Mouse (Mus musculus) heart, embryonic 11.5 days (tissue): ENCODE data around the gene Fggy. TPM values are rescaled to one million over a fixed set of nuclear protein-coding genes. Genes with fewer than 3 reads are reported as not detected.

Source experiments
- ATAC-seq: fragments of 200-750 bp; cut with Nextera tagmentation; replicated peaks from 2 replicates; pipeline ENCODE4 v1.8.0; 2017; ENCODE audit warnings: moderate library complexity; ENCODE audit not compliant: insufficient number of reproducible peaks, low FRiP score, low TSS enrichment
- H3K27ac ChIP-seq: fragments of 300-500 bp; sonication (generic); 2 replicates; pipeline ENCODE4 v1.5.1; 2014; ENCODE audit warnings: mild to moderate bottlenecking, low read depth, low read length
- H3K27me3 ChIP-seq: fragments of 300-500 bp; sonication (generic); 2 replicates; pipeline ENCODE4 v1.6.1; 2014; ENCODE audit warnings: mild to moderate bottlenecking, low read length, mixed read lengths; ENCODE audit not compliant: control insufficient read depth, insufficient read depth
- H3K36me3 ChIP-seq: fragments of 300-500 bp; sonication (generic); 2 replicates; pipeline ENCODE4 v1.6.1; 2014; ENCODE audit warnings: mild to moderate bottlenecking, low read length, moderate library complexity, mixed read lengths; ENCODE audit not compliant: control insufficient read depth, insufficient read depth
- H3K4me1 ChIP-seq: fragments of 300-500 bp; sonication (generic); 2 replicates; pipeline ENCODE4 v1.6.1; 2014; ENCODE audit warnings: low read length; ENCODE audit not compliant: control insufficient read depth, insufficient read depth
- H3K4me2 ChIP-seq: fragments of 300-500 bp; sonication (generic); 2 replicates; pipeline ENCODE4 v1.6.1; 2014; ENCODE audit warnings: mild to moderate bottlenecking, moderate library complexity
- H3K4me3 ChIP-seq: fragments of 300-500 bp; sonication (generic); 2 replicates; pipeline ENCODE4 v1.5.1; 2014; ENCODE audit warnings: low read depth, low read length
- H3K9ac ChIP-seq: fragments of 300-500 bp; sonication (generic); 2 replicates; pipeline ENCODE4 v1.6.1; 2014; ENCODE audit warnings: mild to moderate bottlenecking, low read depth, low read length, moderate library complexity
- H3K9me3 ChIP-seq: fragments of 300-500 bp; sonication (generic); replicated peaks from 2 replicates; pipeline ENCODE4 v1.6.1; 2016; ENCODE audit warnings: low read length; ENCODE audit not compliant: control insufficient read depth
- WGBS: fragments of 180-500 bp; shearing (Covaris S2); extraction: QIAGEN DNeasy Blood & Tissue Kit; methylation state at CpG from one replicate; pipeline ENCODE4 v1.1.7; 2014; ENCODE audit not compliant: insufficient replicate concordance; 5-methylcytosine and 5-hydroxymethylcytosine counted together
- polyA plus RNA-seq: library from polyadenylated mRNA; unstranded; fragments of >200 nt; fragmentation: Nextera tagmentation; extraction: Ambion mirVana; gene quantifications from 2 replicates; pipeline ENCODE4 v1.2.1, GENCODE M21; 2014

The Fggy gene
- polyA plus RNA-seq, 1 experiment from 2014 or later, result 5.9 TPM

GRCm38 (mm10) chr4:95860601-95861000, 303.3 kb downstream of the Fggy start:
- no peaks in the 10 kb centered on the region for H3K27me3 ChIP-seq
- no peak overlapping the region for H3K9ac ChIP-seq
- H3K4me1 ChIP-seq, result peaks cover 11% of the 10 kb centered on the region
- ATAC-seq, result no peak
- H3K27ac ChIP-seq, result no peak overlapping the region
- H3K36me3 ChIP-seq, result no peaks in the 10 kb centered on the region
- H3K4me3 ChIP-seq, result no peak overlapping the region
- no peaks in the 10 kb centered on the region for H3K9me3 ChIP-seq
- 37% methylated on average over 3 of the region's 3 CpGs for WGBS
- no peak overlapping the region for H3K4me2 ChIP-seq

- 37% methylated on average over 4 of the region's 4 CpGs for WGBS
These were observed 303.8 kb downstream of the Fggy start for GRCm38 (mm10) chr4:95861074-95861473.

GRCm38 (mm10) chr4:95861741-95862155, 304.4 kb downstream of the Fggy start:
- Histone ChIP-seq H3K9me3 (no peaks in the 10 kb centered on the region), H3K4me2 (no peak overlapping the region), H3K4me3 (no peak overlapping the region), H3K9ac (no peak overlapping the region), H3K27me3 (no peaks in the 10 kb centered on the region), H3K36me3 (no peaks in the 10 kb centered on the region), H3K27ac (no peak overlapping the region), H3K4me1 (peaks cover 11% of the 10 kb centered on the region)
- 71% methylated on average over 5 of the region's 5 CpGs for WGBS
- ATAC-seq, result no peak

More at GRCm38 (mm10) chr4:95861074-95861473, 303.8 kb downstream of the Fggy start:
- Histone ChIP-seq H3K9ac (no peak overlapping the region), H3K36me3 (no peaks in the 10 kb centered on the region), H3K4me2 (no peak overlapping the region), H3K4me1 (peaks cover 11% of the 10 kb centered on the region), H3K27me3 (no peaks in the 10 kb centered on the region), H3K27ac (no peak overlapping the region), H3K4me3 (no peak overlapping the region), H3K9me3 (no peaks in the 10 kb centered on the region)
- no peak for ATAC-seq

- Histone ChIP-seq H3K4me2 (no peak overlapping the region), H3K4me1 (peaks cover 11% of the 10 kb centered on the region), H3K9ac (no peak overlapping the region), H3K36me3 (no peaks in the 10 kb centered on the region), H3K4me3 (no peak overlapping the region), H3K9me3 (no peaks in the 10 kb centered on the region), H3K27ac (no peak overlapping the region), H3K27me3 (no peaks in the 10 kb centered on the region)
- ATAC-seq, result no peak
- WGBS, result 57% methylated on average over 7 of the region's 7 CpGs
These were observed 305.0 kb downstream of the Fggy start for GRCm38 (mm10) chr4:95862276-95862675.

GRCm38 (mm10) chr4:95862781-95863499, 305.6 kb downstream of the Fggy start:
- Histone ChIP-seq H3K4me3 (no peak overlapping the region), H3K9me3 (no peaks in the 10 kb centered on the region)

GRCm38 (mm10) chr4:95863500-95863803, 306.1 kb downstream of the Fggy start:
- Histone ChIP-seq H3K4me2 (no peak overlapping the region), H3K36me3 (no peaks in the 10 kb centered on the region), H3K4me1 (peaks cover 11% of the 10 kb centered on the region), H3K4me3 (no peak overlapping the region), H3K9me3 (no peaks in the 10 kb centered on the region), H3K27ac (no peak overlapping the region), H3K9ac (no peak overlapping the region), H3K27me3 (no peaks in the 10 kb centered on the region)
- no peak for ATAC-seq
- 74% methylated on average over 3 of the region's 3 CpGs for WGBS

More at GRCm38 (mm10) chr4:95862781-95863499, 305.6 kb downstream of the Fggy start:
- no peak for ATAC-seq
- WGBS, result 34% methylated on average over 6 of the region's 6 CpGs
- Histone ChIP-seq H3K9ac (no peak overlapping the region), H3K27me3 (no peaks in the 10 kb centered on the region), H3K27ac (no peak overlapping the region), H3K4me1 (peaks cover 11% of the 10 kb centered on the region), H3K4me2 (no peak overlapping the region), H3K36me3 (no peaks in the 10 kb centered on the region)

- Histone ChIP-seq H3K36me3 (no peaks in the 10 kb centered on the region), H3K27me3 (no peaks in the 10 kb centered on the region), H3K4me2 (no peak overlapping the region), H3K27ac (no peak overlapping the region), H3K9ac (no peak overlapping the region), H3K4me3 (no peak overlapping the region), H3K9me3 (no peaks in the 10 kb centered on the region), H3K4me1 (peaks cover 11% of the 10 kb centered on the region)
- WGBS, result 79% methylated on average over 5 of the region's 5 CpGs
- ATAC-seq, result no peak
These were observed 307.9 kb downstream of the Fggy start for GRCm38 (mm10) chr4:95865251-95865650.

GRCm38 (mm10) chr4:95865882-95866281, 308.6 kb downstream of the Fggy start:
- peaks cover 11% of the 10 kb centered on the region for H3K4me1 ChIP-seq
- no peak overlapping the region for H3K4me2 ChIP-seq
- H3K27ac ChIP-seq, result no peak overlapping the region
- no peaks in the 10 kb centered on the region for H3K27me3 ChIP-seq
- no peaks in the 10 kb centered on the region for H3K36me3 ChIP-seq
- ATAC-seq, result no peak
- no peak overlapping the region for H3K4me3 ChIP-seq
- no peaks in the 10 kb centered on the region for H3K9me3 ChIP-seq
- 74% methylated on average over 3 of the region's 3 CpGs for WGBS
- no peak overlapping the region for H3K9ac ChIP-seq

- Histone ChIP-seq H3K27me3 (no peaks in the 10 kb centered on the region), H3K27ac (no peak overlapping the region), H3K4me1 (peaks cover 11% of the 10 kb centered on the region), H3K9ac (no peak overlapping the region), H3K4me2 (no peak overlapping the region), H3K36me3 (no peaks in the 10 kb centered on the region), H3K4me3 (no peak overlapping the region), H3K9me3 (no peaks in the 10 kb centered on the region)
- no peak for ATAC-seq
- 77% methylated on average over 3 of the region's 3 CpGs for WGBS
These were observed 309.8 kb downstream of the Fggy start for GRCm38 (mm10) chr4:95867103-95867502.
